Comparison of ENCODE assay signal across 8 mouse cellular contexts in genomic region chr11:76924759-76925236, GRCm38 (mm10). TPM values are rescaled to one million over a fixed set of nuclear protein-coding genes. Genes with fewer than 3 reads are reported as not detected.
A peak's percentile ranks its signal among the peaks of the same experiment; 100 is the strongest.
DNase-seq lines count a peak whose midpoint lies in the region; ATAC-seq and TF ChIP-seq lines count a peak whose summit lies in the region.

TSS of gene Blmh (plus strand) at chr11:76924809.

- no peak within 1 kb of the TSS for H3K4me3 ChIP-seq in MEL (ENCODE audit: control insufficient read depth in 1 of 2, insufficient read depth in 1 of 2, low read depth in 2 of 2, low read length in 2 of 2)
- no peak within 1 kb of the TSS for H3K4me3 ChIP-seq in hindbrain, embryonic 14.5 days (replicated peaks; ENCODE audit: low read length)
- no peak within 1 kb of the TSS for H3K4me3 ChIP-seq in liver, embryonic 12.5 days
- H3K4me3 ChIP-seq in neural tube, embryonic 15.5 days (replicated peaks): no peak within 1 kb of the TSS

- 88% methylated on average over 6 of the region's 6 CpGs for WGBS in hindbrain, embryonic 14.5 days
- 51% methylated on average over 6 of the region's 6 CpGs for WGBS in liver, embryonic 12.5 days (ENCODE audit: insufficient replicate concordance)
- 84% methylated on average over 6 of the region's 6 CpGs for WGBS in neural tube, embryonic 15.5 days

- H3K79me2 ChIP-seq in MEL (ENCODE audit: control insufficient read depth, insufficient read depth, low read length, poor library complexity): no peaks in the 10 kb centered on the region

- H3K9ac ChIP-seq in MEL (ENCODE audit: control insufficient read depth, low read depth, low read length, poor library complexity, severe bottlenecking): no peak within 1 kb of the TSS
- H3K9ac ChIP-seq in hindbrain, embryonic 14.5 days: no peak within 1 kb of the TSS
- H3K9ac ChIP-seq in liver, embryonic 12.5 days: no peak within 1 kb of the TSS
- H3K9ac ChIP-seq in neural tube, embryonic 15.5 days (replicated peaks): no peak within 1 kb of the TSS

- H3K4me2 ChIP-seq in hindbrain, embryonic 14.5 days (replicated peaks): no peak within 1 kb of the TSS
- H3K4me2 ChIP-seq in liver, embryonic 12.5 days: no peak within 1 kb of the TSS
- no peak within 1 kb of the TSS for H3K4me2 ChIP-seq in neural tube, embryonic 15.5 days

- no peak within 1 kb of the TSS for H3K27ac ChIP-seq in MEL (ENCODE audit: control insufficient read depth, low read depth, low read length)
- no peak within 1 kb of the TSS for H3K27ac ChIP-seq in hindbrain, embryonic 14.5 days
- H3K27ac ChIP-seq in liver, embryonic 12.5 days: no peak within 1 kb of the TSS
- no peak within 1 kb of the TSS for H3K27ac ChIP-seq in neural tube, embryonic 15.5 days (replicated peaks)

- no peak for ATAC-seq in hindbrain, embryonic 14.5 days (ENCODE audit: low FRiP score)
- ATAC-seq in liver, embryonic 12.5 days: no peak
- no peak for ATAC-seq in neural tube, embryonic 15.5 days (ENCODE audit: low FRiP score)

- no peaks in the 10 kb centered on the region for H3K9me3 ChIP-seq in MEL (replicated peaks; ENCODE audit: insufficient read depth, low read length)
- H3K9me3 ChIP-seq in hindbrain, embryonic 14.5 days (ENCODE audit: control insufficient read depth, low read length): no peaks in the 10 kb centered on the region
- no peaks in the 10 kb centered on the region for H3K9me3 ChIP-seq in liver, embryonic 12.5 days (replicated peaks)
- no peaks in the 10 kb centered on the region for H3K9me3 ChIP-seq in neural tube, embryonic 15.5 days (replicated peaks)

- TF ChIP-seq CTCF in MEL (IDR thresholded peaks at IDR 0.05 in 2 of 3, conservative IDR thresholded peaks at IDR 0.05 in 1 of 3; ENCODE audit: control insufficient read depth in 1 of 3, insufficient read depth in 1 of 3, low read depth in 2 of 3, low read length in 3 of 3, poor library complexity in 1 of 3, severe bottlenecking in 1 of 3): no peak

- DNase-seq in MEL (ENCODE audit: low read depth, low spot score): no peak
- peak; percentile 10 for DNase-seq in adrenal gland, postnatal 25 days
- no peak for DNase-seq in gastrocnemius, postnatal 10 days
- no peak for DNase-seq in hindbrain, embryonic 14.5 days (ENCODE audit: low spot score)
- DNase-seq in embryo, embryonic 10 days (ENCODE audit: low spot score): no peak
- no peak for DNase-seq in frontal cortex, postnatal 10 days (ENCODE audit: low spot score in 2 of 2)

- TF ChIP-seq RAD21 in MEL (IDR thresholded peaks at IDR 0.05; ENCODE audit: low read depth, low read length): no peak

- TF ChIP-seq POLR2A in MEL (IDR thresholded peaks at IDR 0.05; ENCODE audit: control insufficient read depth in 1 of 2, insufficient read depth in 1 of 2, low read depth in 1 of 2, low read length in 2 of 2, poor library complexity in 1 of 2): no peak

- no peak for TF ChIP-seq EP300 in MEL (IDR thresholded peaks at IDR 0.05; ENCODE audit: low read depth in 1 of 2, low read length in 2 of 2)

- H3K36me3 ChIP-seq in MEL (ENCODE audit: control insufficient read depth in 1 of 2, insufficient read depth in 2 of 2, low read length in 2 of 2): peaks cover 0 to 3% of the 10 kb centered on the region in 2 experiments; a peak in 1 of 4 replicates
- no peaks in the 10 kb centered on the region for H3K36me3 ChIP-seq in hindbrain, embryonic 14.5 days (replicated peaks; ENCODE audit: control insufficient read depth, insufficient read depth)
- H3K36me3 ChIP-seq in liver, embryonic 12.5 days: no peaks in the 10 kb centered on the region
- H3K36me3 ChIP-seq in neural tube, embryonic 15.5 days: no peaks in the 10 kb centered on the region

- peaks cover 0 to 5% of the 10 kb centered on the region in 2 experiments; a peak in 2 of 4 replicates for H3K4me1 ChIP-seq in MEL (ENCODE audit: control insufficient read depth in 1 of 2, insufficient read depth in 2 of 2, low read length in 2 of 2)
- H3K4me1 ChIP-seq in hindbrain, embryonic 14.5 days (replicated peaks; ENCODE audit: control insufficient read depth, insufficient read depth, low read length): no peaks in the 10 kb centered on the region
- H3K4me1 ChIP-seq in liver, embryonic 12.5 days: no peaks in the 10 kb centered on the region
- no peaks in the 10 kb centered on the region for H3K4me1 ChIP-seq in neural tube, embryonic 15.5 days

- H3K27me3 ChIP-seq in MEL (ENCODE audit: control insufficient read depth in 1 of 2, insufficient read depth in 2 of 2, low read length in 2 of 2): peaks cover 12 to 19% of the 10 kb centered on the region in 2 experiments
- no peaks in the 10 kb centered on the region; the same call in 1 of the 2 replicates for H3K27me3 ChIP-seq in hindbrain, embryonic 14.5 days (ENCODE audit: control insufficient read depth, insufficient read depth, low read length)
- 0 out of 2 replicates have a peak, but pooled peaks cover 9% of the 10 kb centered on the region for H3K27me3 ChIP-seq in liver, embryonic 12.5 days (replicated peaks)
- H3K27me3 ChIP-seq in neural tube, embryonic 15.5 days (replicated peaks): no peaks in the 10 kb centered on the region

TF ChIP-seq in MEL, 35 proteins besides CTCF, POLR2A, EP300 and RAD21:
- TF ChIP-seq ZC3H11A (IDR thresholded peaks at IDR 0.05; ENCODE audit: low read depth, low read length) (no peak), JUND (IDR thresholded peaks at IDR 0.05; ENCODE audit: low read depth, low read length) (no peak), KAT2A (conservative IDR thresholded peaks at IDR 0.05; ENCODE audit: low read depth, low read length) (no peak), MAZ (IDR thresholded peaks at IDR 0.05; ENCODE audit: low read depth, low read length) (no peak), ZMIZ1 (IDR thresholded peaks at IDR 0.05; ENCODE audit: low read depth, low read length) (no peak), POLR2AphosphoS2 (IDR thresholded peaks at IDR 0.05; ENCODE audit: low read length) (no peak), SMC3 (IDR thresholded peaks at IDR 0.05; ENCODE audit: low read depth, low read length) (no peak), SIN3A (IDR thresholded peaks at IDR 0.05; ENCODE audit: low read length) (no peak), NELFE (IDR thresholded peaks at IDR 0.05; ENCODE audit: low read depth, low read length) (no peak), BHLHE40 (IDR thresholded peaks at IDR 0.05; ENCODE audit: borderline replicate concordance, low read depth, low read length) (no peak), TAL1 (IDR thresholded peaks at IDR 0.05; ENCODE audit: low read length) (no peak), CHD2 (IDR thresholded peaks at IDR 0.05; ENCODE audit: low read length) (no peak), ZNF384 (IDR thresholded peaks at IDR 0.05; ENCODE audit: low read depth, low read length) (no peak), MXI1 (IDR thresholded peaks at IDR 0.05; ENCODE audit: low read depth, low read length) (no peak), USF1 (IDR thresholded peaks at IDR 0.05; ENCODE audit: low read depth, low read length) (no peak)

RNA-seq across cellular contexts. Expression of gene Blmh, which starts in this region (rescaled TPM):
- 111 and 144 TPM in 2 replicates for total RNA-seq in MEL (2012; rRNA removed)
- polyA plus RNA-seq in MEL (2012; ENCODE audit: insufficient read depth in 1 of 2, insufficient read length in 2 of 2, low read depth in 1 of 2, low replicate concordance in 2 of 2, missing spikeins in 1 of 2): 100 to 1,000 TPM in 1 of 2 experiments, not detected in 1; 116 TPM
- 46.5 and 59.5 TPM in 2 replicates for total RNA-seq in adrenal gland, postnatal 25 days (2021)
- 10 to 100 TPM; 59.2 to 63.5 TPM for total RNA-seq in gastrocnemius, postnatal 10 days (2021)
- polyA plus RNA-seq in hindbrain, embryonic 14.5 days (2014; fragmentation: Nextera tagmentation; extraction: Ambion mirVana): 113 and 120 TPM in 2 replicates
- polyA plus RNA-seq in liver, embryonic 12.5 days (2016; fragmentation: Nextera tagmentation; extraction: Ambion mirVana): 77.3 and 79.2 TPM in 2 replicates
- polyA plus RNA-seq in neural tube, embryonic 15.5 days (2015; fragmentation: Nextera tagmentation; extraction: Ambion mirVana): 133 and 138 TPM in 2 replicates
